Mouse (Mus musculus) gastrocnemius, postnatal 36 days (tissue): ENCODE measurements around the gene Sptb. TPM values are rescaled to one million over a fixed set of nuclear protein-coding genes. Genes with fewer than 3 reads are reported as not detected.

Experiments used
- DNase-seq, 2 experiments: peaks; one replicate each; pipeline ENCODE4 v3.0.0; 2022
- intact Hi-C: fragments of 180-260 bp; cut with DNase I; formaldehyde crosslinking; loops from one replicate; pipeline ENCODE4 v1.15.1; 2025
- long read RNA-seq, 2 experiments: library from polyadenylated mRNA; stranded (forward); transcript quantifications; one replicate each; pipeline ENCODE4 v2.0.0; 2021
- total RNA-seq, 2 experiments: library from RNA; stranded (reverse); gene quantifications; 2 replicates each; pipeline ENCODE4 v1.2.3; 2021

The Sptb gene
- 100 to 1,000 TPM; 112 to 143 TPM for total RNA-seq
- long read RNA-seq, experiment 1, full-length matches to known transcripts = 3 of 58 reads
- long read RNA-seq, experiment 1, partial matches to known transcripts = 10 of 58 reads
- long read RNA-seq, experiment 1, other reads (novel, unspliced or antisense) = 45 of 58 reads
- long read RNA-seq, experiment 2, full-length matches to known transcripts = 1 of 80 reads
- long read RNA-seq, experiment 2, partial matches to known transcripts = 16 of 80 reads
- long read RNA-seq, experiment 2, other reads (novel, unspliced or antisense) = 63 of 80 reads

DNA sequence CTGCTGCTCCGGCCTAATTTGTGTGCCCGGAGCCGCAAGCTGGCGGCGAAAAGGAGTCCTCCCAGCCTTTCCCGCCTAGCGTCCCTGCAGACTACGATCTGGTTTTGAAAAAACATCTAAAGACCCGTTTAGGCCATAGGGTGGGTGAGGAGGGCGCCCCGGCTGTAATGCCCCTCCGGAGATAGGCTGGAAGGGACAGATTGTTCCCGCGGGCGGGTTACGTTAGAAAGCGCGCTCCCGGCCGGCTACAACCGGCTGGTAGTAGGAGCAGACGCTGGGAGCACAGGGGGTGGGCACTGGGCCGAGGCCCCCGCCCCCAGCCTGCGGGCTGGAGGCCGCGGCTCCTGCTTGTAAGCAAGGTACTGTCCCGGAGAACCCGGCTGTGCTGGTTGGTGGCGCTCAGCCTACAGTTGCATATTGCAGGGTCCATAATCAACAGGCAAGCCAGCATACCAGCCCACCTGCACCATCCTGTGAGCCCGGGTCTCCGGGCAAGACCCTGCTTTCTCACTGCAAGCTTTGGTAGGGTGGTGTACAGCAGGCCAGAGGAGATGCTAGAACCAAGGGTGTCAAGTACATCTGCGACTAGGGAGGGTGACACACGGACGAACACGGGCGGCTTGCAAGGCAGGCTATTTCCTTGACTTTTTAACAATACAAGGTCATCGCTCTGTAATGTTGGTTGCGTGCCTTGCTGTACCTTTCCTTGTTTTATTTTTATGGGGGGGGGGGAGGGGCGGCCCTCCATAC is at the start of gene Sptb:
TSS of gene Sptb (minus strand) at position 197 of the 750 bp plus-strand sequence.
- intact Hi-C loops = no loop called here

DNA sequence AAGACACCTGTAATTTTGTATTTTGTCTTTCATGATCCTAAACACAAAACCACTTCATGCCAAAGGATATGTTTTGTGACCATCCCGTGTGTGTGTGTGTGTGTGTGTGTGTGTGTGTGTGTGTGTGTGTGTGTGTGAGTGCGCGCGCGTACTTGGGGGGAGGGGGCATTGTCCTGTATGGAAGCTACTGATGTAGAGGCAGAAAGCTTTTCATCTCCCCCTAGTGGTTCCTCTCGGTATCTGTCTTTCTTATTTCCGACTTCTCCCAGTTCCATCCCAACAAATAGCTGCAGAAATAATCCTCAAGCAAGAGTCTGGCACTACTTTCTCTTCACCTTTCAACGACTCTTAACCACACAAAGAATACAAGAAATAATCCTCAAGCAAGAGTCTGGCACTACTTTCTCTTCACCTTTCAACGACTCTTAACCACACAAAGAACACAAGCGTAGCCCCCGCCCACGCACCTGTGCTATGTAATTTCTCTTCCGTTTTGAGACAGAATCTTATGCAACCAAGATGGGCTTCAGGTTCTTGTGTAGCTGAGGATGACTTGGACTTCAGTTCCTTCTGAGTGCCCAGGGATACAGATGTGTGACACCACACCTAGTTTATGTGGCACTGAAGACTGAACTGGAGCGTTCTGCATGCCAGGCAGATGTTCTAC is 42.4 kb upstream of the Sptb start:
- DNase-seq = no peak
- intact Hi-C loops = loop anchor here (10.0 kb wide), 1 partner anchor 158 kb away; no protein-coding TSS in a partner anchor

More for the DNA sequence above, at the start of gene Sptb:
- DNase-seq = peak in 1 of 2 experiments; percentile 36

DNA sequence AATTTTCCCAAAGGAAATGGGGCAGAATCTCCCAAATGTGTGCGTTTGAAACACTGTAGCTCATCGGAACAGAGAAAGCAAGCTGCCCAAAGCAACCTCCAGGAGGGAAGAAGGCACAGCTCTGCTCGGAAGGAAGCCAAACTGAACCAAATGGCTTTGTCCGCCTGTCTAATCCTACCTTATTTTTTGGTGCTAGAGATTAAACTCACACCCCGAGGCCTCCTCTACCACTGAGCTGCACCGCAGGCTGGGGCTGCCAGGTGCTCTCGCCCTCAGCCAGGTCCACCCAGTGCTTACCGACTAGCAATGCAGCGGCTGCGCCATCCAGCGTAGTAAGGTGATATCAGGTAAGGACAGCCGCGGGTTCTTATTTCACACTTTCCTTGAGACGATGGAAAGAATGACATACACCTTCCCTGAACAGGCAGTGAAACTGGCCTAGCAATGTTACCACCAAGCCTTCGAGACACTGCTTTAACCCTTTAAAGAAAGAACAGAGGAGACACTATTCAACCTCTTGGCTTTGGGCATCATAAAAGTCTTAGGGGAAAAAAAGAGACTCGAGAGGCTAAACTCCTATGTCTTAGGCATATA is 40.6 kb upstream of the Sptb start:
- intact Hi-C loops = loop anchor here (10.0 kb wide), 1 partner anchor 156 kb away; no protein-coding TSS in a partner anchor
- DNase-seq = no peak

DNA sequence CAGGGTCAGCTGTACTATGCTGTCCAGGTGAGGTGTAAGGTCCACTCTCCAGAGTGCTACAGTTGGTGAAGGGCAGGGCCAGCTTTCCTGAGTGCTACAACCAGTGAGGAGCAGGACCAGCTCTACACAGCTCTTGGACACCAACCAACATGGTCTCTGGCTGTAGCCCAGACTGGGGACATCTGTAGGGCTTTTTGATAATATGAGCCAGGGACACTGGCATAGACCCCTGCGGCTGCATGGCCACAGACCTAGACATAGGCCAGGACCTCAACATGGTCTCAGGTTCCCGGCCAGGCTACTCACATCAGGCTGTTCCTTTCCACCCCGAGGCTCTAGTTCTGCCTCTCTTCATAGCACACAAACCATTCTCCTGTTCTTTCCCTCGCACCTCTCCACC is 17.6 kb upstream of the Sptb start:
- intact Hi-C loops = loop anchor here (5.0 kb wide), 1 partner anchor 226 kb away; no protein-coding TSS in a partner anchor
- DNase-seq = no peak

DNA sequence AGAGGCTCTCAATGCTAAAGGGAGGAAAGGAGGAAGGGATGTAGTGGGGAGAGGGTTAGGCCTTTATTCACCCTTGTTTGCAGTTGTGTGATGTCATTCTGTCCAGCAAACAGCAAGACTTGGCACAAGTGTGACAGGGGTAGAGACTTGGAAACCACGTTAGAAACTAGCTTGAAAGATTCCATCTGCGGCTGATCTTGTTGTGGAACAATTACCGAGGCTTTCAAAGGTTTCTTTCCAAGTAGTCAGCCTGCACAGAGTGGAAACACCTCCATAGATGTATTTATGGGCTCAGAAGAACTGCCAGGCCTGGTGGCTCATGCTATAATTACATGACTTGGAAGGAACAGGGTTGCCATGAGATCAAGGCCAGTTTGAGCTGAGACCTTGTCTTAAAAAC is 11.7 kb upstream of the Sptb start:
- no peak for DNase-seq
- intact Hi-C loops = loop anchor here (5.0 kb wide), 1 partner anchor 130 kb away; no protein-coding TSS in a partner anchor

DNA sequence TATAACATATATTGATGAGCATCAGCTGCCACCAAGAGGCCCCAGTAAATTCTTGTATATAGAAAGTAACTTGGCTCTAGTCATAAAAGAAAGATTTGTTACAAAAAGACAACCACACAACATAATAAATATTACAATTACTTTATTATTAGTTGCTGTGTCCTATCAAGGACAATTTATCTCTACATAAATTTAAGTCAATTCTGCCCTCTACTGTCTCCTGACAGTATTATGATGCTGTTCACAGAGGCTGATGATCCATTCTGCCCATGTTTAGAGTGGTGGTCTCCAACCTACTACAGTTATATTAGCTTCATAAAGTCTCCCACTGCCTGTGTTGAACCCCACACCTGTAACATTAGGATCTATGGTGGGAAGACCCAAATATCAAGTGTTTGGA is 10.2 kb upstream of the Sptb start:
- no peak for DNase-seq
- intact Hi-C loops = loop anchor here (5.0 kb wide), 1 partner anchor 128 kb away; no protein-coding TSS in a partner anchor

DNA sequence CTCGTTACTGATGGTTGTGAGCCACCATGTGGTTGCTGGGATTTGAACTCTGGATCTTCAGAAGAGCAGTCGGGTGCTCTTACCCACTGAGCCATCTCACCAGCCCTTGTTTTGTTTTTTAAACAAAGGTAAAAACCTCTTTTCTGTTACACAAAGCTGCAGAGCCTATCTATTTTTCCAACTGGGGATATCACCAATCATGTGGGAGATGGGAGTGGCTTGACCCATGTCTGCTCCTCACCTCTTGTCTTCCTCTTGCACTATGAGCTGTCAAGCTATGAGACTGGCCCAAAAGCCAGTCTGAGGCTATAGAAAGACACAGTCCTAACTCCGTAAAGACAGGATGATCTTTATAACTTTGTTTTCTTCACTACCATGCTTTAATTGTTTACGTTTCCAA is 8.0 kb upstream of the Sptb start:
- DNase-seq = no peak
- intact Hi-C loops = no loop called here

DNA sequence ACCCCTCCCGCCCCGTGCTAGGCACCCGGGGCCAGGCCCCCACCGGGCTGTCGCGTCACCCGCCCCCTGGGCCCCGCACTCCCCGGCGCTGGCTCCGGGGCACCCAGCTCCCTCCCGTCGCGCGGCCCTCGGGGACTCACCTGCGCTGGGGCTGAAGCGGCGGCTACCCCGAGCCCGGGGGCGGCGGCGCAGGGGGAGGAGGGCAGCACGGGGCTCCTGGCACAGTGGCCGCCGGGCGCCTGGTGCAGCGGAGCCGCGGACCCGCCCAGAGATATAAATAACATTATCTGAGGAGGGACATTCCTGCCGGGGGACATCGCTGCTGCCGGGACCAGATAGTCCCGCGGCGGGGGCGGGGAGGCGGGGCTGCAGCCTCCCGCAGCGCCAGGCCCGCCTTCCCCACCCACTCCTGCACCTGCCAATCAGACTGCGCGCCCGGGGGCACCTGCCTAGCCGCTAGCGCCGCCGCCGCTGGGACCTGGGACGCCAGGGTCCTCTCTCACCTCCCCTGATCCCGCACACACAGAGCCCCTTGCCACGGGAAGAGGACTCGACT is 474 bp downstream of the Sptb start:
- DNase-seq = peak; percentile 59 to 71
- intact Hi-C loops = loop anchor here (1.0 kb wide), 1 partner anchor 60 kb away; no protein-coding TSS in a partner anchor

DNA sequence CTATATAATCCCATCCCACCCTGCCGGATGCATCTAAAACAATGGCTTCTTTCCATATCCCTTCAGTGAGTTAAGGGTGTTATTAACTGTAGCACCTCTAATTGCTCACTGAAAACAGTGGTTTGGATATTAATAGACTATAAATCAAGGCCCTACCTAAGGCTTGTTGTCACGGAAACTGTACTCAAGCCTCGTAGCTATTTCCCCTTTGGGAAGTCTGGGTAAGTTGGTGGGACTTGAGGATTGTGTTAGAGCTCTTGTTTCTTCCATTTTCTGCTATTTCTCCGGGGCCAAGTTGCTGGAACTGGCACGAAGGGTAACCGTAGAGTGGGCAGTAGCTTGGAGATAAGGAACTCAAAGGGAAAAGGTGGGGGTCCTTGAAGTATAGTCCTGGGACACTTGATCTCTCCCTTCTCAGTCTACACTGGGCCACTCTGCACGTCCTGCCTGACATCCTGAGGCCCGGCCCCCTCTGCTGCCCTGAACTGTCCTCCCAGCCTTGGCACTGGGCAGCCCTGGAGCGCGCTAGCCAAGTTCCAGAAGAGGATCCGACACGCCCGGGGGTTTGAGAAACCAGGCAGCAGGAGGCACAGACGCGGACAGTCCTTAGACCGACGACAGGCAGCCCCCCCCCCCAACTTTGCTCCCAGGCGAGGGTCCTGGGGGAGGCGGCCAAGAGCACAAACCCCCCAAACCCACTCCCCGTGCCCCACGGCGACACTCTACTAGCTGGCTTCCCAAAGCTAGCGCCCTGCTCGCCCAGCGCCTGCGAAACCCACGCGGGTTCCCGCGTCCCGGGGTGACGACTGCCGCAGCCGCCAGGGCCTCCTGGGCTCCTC is 1.2 kb downstream of the Sptb start:
- intact Hi-C loops = loop anchor here (1.0 kb wide), 1 partner anchor 59 kb away; no protein-coding TSS in a partner anchor
- peak in 1 of 2 experiments; percentile 73 for DNase-seq

DNA sequence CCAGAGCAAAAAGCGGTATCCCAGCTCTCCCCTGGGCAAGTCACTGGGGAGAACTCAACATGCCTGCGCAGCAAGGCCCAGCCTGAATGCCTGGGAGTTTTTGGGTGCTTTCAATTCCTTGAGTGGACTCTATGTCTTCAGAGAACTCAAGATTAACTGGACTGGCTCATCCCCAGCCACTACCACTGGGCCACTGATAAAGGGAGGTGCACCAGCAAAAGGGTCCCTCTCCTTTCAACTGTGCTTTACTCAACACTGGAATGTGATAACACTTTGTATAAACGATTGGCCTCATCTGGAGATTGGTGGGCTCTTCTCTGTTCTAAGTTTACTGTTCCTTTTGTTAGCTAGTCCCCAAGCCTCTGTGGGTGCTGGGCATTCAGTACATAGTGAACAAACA is 2.2 kb downstream of the Sptb start:
- no peak for DNase-seq
- intact Hi-C loops = no loop called here

DNA sequence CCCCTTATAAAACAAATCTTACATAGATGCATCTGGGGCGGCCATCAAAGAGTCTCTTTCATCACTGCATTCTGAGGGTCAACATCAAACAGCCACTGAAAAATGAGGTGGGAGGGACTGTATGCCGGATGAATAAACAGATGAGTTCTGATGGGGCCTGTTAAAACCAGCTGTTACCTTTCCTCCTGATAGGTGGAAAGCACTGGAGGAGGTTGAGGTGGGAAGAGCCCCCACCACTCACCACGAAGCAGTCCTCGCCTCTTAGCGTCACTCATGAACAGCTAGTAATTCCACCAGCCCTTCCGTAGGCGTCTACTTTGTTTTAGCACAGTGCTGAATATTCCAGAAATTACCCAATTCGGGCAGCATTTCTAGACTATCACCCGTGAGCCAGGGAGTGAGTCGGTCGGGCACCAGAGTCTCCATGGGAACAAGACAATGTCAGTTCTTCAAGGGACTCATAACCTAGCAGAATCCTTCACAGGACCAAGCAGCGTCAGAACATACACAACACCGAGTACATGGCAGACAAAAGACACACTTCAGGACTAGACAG is 13.9 kb downstream of the Sptb start:
- DNase-seq = no peak
- intact Hi-C loops = no loop called here

DNA sequence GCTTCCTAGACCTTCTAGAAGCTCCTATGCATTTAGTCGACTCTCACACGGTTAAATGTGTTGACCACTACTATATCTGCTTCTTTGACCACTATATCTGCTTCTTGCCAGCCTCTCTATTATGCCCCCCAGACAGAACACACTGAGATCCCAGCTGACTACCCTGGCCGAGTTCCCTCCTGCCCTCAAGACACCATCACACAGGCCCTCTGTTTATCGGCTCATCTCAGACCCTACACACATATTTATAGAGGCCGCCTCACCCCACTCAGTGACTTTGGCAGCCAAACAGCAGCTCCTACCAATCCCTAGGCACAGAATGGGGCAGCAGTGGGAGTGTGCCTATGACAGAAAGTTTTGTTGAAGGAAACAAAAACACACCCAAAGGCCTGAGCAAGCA is 14.6 kb downstream of the Sptb start:
- DNase-seq = no peak
- intact Hi-C loops = no loop called here

DNA sequence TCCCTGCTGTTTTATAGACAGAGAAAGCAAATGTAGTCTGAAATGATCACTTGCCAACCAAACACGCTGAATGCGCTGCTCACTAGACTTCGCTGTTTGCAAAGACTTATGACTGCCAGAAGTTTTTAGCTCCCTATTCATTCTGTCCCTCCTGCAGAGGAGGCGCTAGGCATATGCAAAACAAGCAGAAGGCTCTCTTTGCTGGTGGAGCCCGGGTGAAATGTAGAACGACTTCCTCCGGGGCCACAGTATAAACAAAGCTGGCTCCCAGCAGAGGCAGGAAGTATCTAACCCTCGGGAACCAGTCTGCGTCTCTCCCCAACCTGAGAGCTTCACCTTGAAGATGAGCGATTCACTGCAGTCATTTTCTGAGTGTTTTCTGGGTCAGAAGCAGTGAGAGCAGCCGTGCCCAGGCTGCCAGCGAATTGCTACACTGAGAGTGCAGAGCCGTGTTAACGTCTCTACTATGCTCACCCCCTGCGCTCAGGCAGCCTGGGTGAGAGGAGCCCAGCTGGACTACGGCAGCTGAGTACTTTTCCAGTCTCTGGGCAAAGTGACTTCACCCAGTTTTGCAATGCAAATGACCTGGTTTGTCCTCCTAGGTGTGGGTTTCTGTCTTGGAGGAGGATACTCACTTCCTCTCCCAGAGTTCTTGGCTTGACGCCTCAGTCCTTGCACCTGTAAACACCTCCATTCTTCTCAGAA is 15.4 kb downstream of the Sptb start:
- no peak for DNase-seq
- intact Hi-C loops = no loop called here

DNA sequence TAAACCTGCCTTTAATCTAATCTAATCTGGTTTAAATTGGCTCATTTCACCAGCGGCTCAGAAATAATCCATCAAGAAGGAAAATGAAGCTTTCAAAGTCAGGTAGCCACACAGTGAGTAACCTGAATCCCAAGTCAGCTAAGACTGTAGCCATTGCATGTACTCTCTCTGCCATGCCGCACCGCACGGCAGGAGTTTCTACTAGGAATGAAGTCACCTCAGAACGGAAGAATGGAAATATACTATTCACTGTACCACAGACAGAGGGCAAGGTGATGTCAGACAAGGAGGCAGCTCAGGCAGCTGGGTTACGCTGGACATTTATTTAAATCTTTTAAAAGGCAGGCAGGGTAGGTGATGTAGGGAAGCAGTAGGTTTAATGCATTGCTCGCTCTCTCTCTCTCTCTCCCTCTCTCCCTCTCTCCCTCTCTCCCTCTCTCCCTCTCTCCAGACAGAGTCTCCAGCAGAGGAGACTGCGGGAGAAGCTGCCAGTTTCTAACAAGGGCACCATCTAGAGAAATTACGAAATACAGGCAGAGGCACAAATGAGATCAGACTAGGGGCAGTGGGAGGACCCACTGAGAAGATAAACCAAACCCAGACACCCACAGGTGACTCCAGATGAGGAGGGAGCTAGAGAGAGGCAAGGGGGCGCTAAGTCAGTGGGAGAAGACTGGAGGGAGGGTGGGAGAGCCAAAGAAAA is 22.7 kb downstream of the Sptb start:
- intact Hi-C loops = no loop called here
- DNase-seq = no peak

DNA sequence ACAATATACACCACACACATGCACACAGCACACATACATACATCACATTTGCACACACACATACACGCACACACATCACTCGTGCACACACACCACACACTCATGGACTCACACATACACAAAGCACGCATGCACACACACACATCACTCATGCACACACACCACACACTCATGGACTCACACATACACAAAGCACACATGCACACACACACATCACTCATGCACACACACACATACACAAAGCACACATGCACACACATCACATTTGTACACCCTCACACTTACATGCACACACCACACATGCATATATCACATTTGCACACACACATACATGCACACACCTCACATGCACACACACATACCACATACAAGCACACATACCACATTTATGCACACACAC is 24.7 kb downstream of the Sptb start:
- intact Hi-C loops = no loop called here
- no peak for DNase-seq

DNA sequence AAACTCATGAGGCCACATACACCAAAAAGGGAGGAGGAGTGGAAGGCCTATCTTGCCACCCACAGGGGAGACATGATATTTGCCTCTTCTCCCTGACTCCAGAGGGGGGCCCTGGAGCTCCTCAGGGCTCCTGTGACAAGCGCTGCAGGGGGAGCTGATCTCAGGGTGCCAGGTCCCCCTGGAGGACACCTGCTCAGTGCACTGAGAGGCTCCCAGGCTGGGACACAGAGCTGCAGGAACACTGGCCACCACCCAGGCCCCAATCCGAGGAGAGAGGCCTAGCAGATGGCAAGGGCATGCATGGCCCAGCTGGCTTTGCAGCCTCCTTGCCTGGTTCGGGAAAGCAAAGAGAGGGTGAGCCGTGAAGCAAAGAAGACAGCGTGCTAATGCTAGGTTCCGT is 25.9 kb downstream of the Sptb start:
- intact Hi-C loops = no loop called here
- DNase-seq = peak in 1 of 2 experiments; percentile 34

DNA sequence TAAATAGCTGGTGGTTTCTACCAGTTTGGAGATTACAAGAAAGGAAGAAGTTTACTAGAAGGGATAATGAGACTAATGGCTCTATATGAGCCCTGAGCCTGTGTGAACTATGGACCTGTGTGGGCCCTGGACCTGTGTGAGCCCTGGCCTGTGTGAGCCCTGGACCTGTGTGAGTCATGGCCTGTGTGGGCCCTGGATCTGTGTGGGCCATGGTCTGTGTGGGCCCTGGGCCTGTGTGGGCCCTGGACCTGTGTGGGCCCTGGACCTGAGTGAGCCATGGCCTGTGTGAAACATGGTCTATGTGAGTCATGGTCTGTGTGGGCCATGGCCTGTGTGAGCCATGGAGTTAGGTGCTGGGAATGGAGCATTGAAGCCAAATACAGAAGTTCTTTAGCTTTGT is 28.4 kb downstream of the Sptb start:
- intact Hi-C loops = no loop called here

DNA sequence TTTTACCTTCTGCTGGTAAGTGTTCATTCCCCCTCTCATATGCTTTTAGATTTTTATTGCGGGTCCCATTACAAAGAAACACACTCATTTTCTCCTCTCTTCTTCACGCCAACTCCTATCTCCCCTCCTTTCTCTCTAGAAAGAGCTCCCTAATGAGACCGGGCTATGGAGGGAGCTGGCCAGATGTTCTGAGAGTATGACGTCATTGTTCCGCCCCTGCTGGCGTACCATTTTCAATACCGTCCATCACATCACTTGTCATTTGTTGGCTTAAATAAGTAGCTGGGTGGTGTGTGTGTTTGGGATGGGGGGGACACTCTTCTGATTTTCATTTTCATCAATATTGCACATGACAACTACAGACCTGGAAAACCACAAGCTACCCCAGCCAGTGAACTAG is 33.3 kb downstream of the Sptb start:
- DNase-seq = no peak
- intact Hi-C loops = no loop called here

More for the DNA sequence above, 28.4 kb downstream of the Sptb start:
- no peak for DNase-seq
